Mouse (Mus musculus): ENCODE data around the gene Stat3. TPM values are rescaled to one million over a fixed set of nuclear protein-coding genes. Genes with fewer than 3 reads are reported as not detected.

Stat3 gene
- polyA plus RNA-seq, 1 experiment from 2014 or later: 60.0 TPM

GRCm38 (mm10) chr11:100863141-100863540 is 76.2 kb downstream of the Stat3 start:
- Histone ChIP-seq H3K27me3 (replicated peaks) (peaks cover 31% of the 10 kb centered on the region), H3K27ac (ENCODE audit: poor library complexity, severe bottlenecking) (no peak overlapping the region), H3K4me1 (replicated peaks) (peaks cover 17% of the 10 kb centered on the region), H3K4me3 (no peak overlapping the region), H3K9ac (no peak overlapping the region), H3K9me3 (replicated peaks) (no peaks in the 10 kb centered on the region), H3K36me3 (no peaks in the 10 kb centered on the region), H3K4me2 (no peak overlapping the region)
- WGBS: 84% methylated on average over 10 of the region's 10 CpGs
- no peak for ATAC-seq (ENCODE audit: insufficient number of reproducible peaks, low FRiP score)

GRCm38 (mm10) chr11:100861836-100862235 is 77.5 kb downstream of the Stat3 start:
- Histone ChIP-seq H3K27me3 (replicated peaks) (peaks cover 40% of the 10 kb centered on the region), H3K27ac (ENCODE audit: poor library complexity, severe bottlenecking) (no peak overlapping the region), H3K4me2 (no peak overlapping the region), H3K4me1 (replicated peaks) (peaks cover 17% of the 10 kb centered on the region), H3K4me3 (no peak overlapping the region), H3K36me3 (no peaks in the 10 kb centered on the region), H3K9ac (no peak overlapping the region), H3K9me3 (replicated peaks) (no peaks in the 10 kb centered on the region)
- no peak for ATAC-seq (ENCODE audit: insufficient number of reproducible peaks, low FRiP score)
- 31% methylated on average over 3 of the region's 3 CpGs for WGBS

GRCm38 (mm10) chr11:100861335-100861734 is 78.0 kb downstream of the Stat3 start:
- 0 out of 2 replicates have a peak overlapping the region, but pooled peaks have one; percentile 83 for H3K9ac ChIP-seq
- ATAC-seq (ENCODE audit: insufficient number of reproducible peaks, low FRiP score): no peak
- WGBS: 76% methylated on average over 7 of the region's 7 CpGs
- H3K36me3 ChIP-seq: no peaks in the 10 kb centered on the region
- H3K27ac ChIP-seq (ENCODE audit: poor library complexity, severe bottlenecking): no peak overlapping the region
- no peaks in the 10 kb centered on the region for H3K9me3 ChIP-seq (replicated peaks)
- H3K4me3 ChIP-seq: peak overlapping the region; percentile 74; the same call in 1 of the 2 replicates
- peaks cover 45% of the 10 kb centered on the region for H3K27me3 ChIP-seq (replicated peaks)
- H3K4me1 ChIP-seq (replicated peaks): peaks cover 17% of the 10 kb centered on the region
- H3K4me2 ChIP-seq: peak overlapping the region; percentile 96

GRCm38 (mm10) chr11:100860198-100861048 is 78.9 kb downstream of the Stat3 start:
- H3K4me3 ChIP-seq: peak overlapping the region; percentile 74
- WGBS: under 1% methylated on average over 49 of the region's 55 CpGs
- peak overlapping the region; percentile 37; the same call in 1 of the 2 replicates for H3K27ac ChIP-seq (ENCODE audit: poor library complexity, severe bottlenecking)
- peaks cover 17% of the 10 kb centered on the region for H3K4me1 ChIP-seq (replicated peaks)
- H3K4me2 ChIP-seq: peak overlapping the region; percentile 96
- peak overlapping the region; percentile 83 for H3K9ac ChIP-seq
- no peaks in the 10 kb centered on the region for H3K9me3 ChIP-seq (replicated peaks)
- H3K27me3 ChIP-seq (replicated peaks): peaks cover 54% of the 10 kb centered on the region
- no peaks in the 10 kb centered on the region for H3K36me3 ChIP-seq
- peak; percentile 92 for ATAC-seq (ENCODE audit: insufficient number of reproducible peaks, low FRiP score)

GRCm38 (mm10) chr11:100859579-100860075 is 79.7 kb downstream of the Stat3 start:
- ATAC-seq (ENCODE audit: insufficient number of reproducible peaks, low FRiP score): no peak
- peak overlapping the region; percentile 83; the same call in 1 of the 2 replicates for H3K9ac ChIP-seq

GRCm38 (mm10) chr11:100858935-100859578 is 80.3 kb downstream of the Stat3 start, which contains the start of gene Stat5a:
Stat5a (plus strand) TSS chr11:100859351.
- H3K4me2 ChIP-seq: peak within 1 kb of the TSS; percentile 96
- H3K27me3 ChIP-seq (replicated peaks): peaks cover 62% of the 10 kb centered on the region
- 53% methylated on average over 9 of the region's 9 CpGs for whole genome bisulfite sequencing
- H3K4me3 ChIP-seq: peak within 1 kb of the TSS; percentile 74
- peaks cover 23% of the 10 kb centered on the region for H3K4me1 ChIP-seq (replicated peaks)
- H3K9me3 ChIP-seq (replicated peaks): no peaks in the 10 kb centered on the region
- no peak for ATAC-seq (ENCODE audit: insufficient number of reproducible peaks, low FRiP score)
- no peaks in the 10 kb centered on the region for H3K36me3 ChIP-seq
- peak within 1 kb of the TSS; percentile 83 for H3K9ac ChIP-seq
- peak within 1 kb of the TSS; percentile 37; the same call in 1 of the 2 replicates for H3K27ac ChIP-seq (ENCODE audit: poor library complexity, severe bottlenecking)

More at GRCm38 (mm10) chr11:100859579-100860075, 79.7 kb downstream of the Stat3 start:
- 50% methylated on average over 6 of the region's 6 CpGs for WGBS
- Histone ChIP-seq H3K9me3 (replicated peaks) (no peaks in the 10 kb centered on the region), H3K4me1 (replicated peaks) (peaks cover 17% of the 10 kb centered on the region), H3K36me3 (no peaks in the 10 kb centered on the region), H3K27ac (ENCODE audit: poor library complexity, severe bottlenecking) (no peak overlapping the region), H3K4me3 (peak overlapping the region; percentile 74), H3K27me3 (replicated peaks) (peaks cover 62% of the 10 kb centered on the region), H3K4me2 (peak overlapping the region; percentile 96)

- Histone ChIP-seq H3K36me3 (no peaks in the 10 kb centered on the region), H3K9ac (no peak overlapping the region), H3K27ac (ENCODE audit: poor library complexity, severe bottlenecking) (no peak overlapping the region), H3K4me1 (replicated peaks) (peaks cover 23% of the 10 kb centered on the region), H3K27me3 (replicated peaks) (peaks cover 63% of the 10 kb centered on the region), H3K4me3 (no peak overlapping the region), H3K4me2 (no peak overlapping the region), H3K9me3 (replicated peaks) (no peaks in the 10 kb centered on the region)
- WGBS: 67% methylated on average over 6 of the region's 6 CpGs
- no peak for ATAC-seq (ENCODE audit: insufficient number of reproducible peaks, low FRiP score)
These were observed 81.4 kb downstream of the Stat3 start for GRCm38 (mm10) chr11:100857960-100858359.

- H3K27ac ChIP-seq (ENCODE audit: poor library complexity, severe bottlenecking): no peak overlapping the region
- peaks cover 55% of the 10 kb centered on the region for H3K27me3 ChIP-seq (replicated peaks)
- ATAC-seq (ENCODE audit: insufficient number of reproducible peaks, low FRiP score): no peak
- H3K4me2 ChIP-seq: no peak overlapping the region
- no peak overlapping the region for H3K9ac ChIP-seq
- no peaks in the 10 kb centered on the region for H3K36me3 ChIP-seq
- H3K4me1 ChIP-seq (replicated peaks): peaks cover 22% of the 10 kb centered on the region
- H3K4me3 ChIP-seq: no peak overlapping the region
- no peaks in the 10 kb centered on the region for H3K9me3 ChIP-seq (replicated peaks)
- 88% methylated on average over 4 of the region's 4 CpGs for WGBS
These were observed 84.2 kb downstream of the Stat3 start for GRCm38 (mm10) chr11:100855178-100855577.

- H3K9me3 ChIP-seq (replicated peaks): no peaks in the 10 kb centered on the region
- no peak overlapping the region for H3K4me3 ChIP-seq
- no peak overlapping the region for H3K4me2 ChIP-seq
- H3K27me3 ChIP-seq (replicated peaks): peaks cover 54% of the 10 kb centered on the region
- WGBS: 40% methylated on average over 4 of the region's 4 CpGs
- no peak for ATAC-seq (ENCODE audit: insufficient number of reproducible peaks, low FRiP score)
- no peaks in the 10 kb centered on the region for H3K36me3 ChIP-seq
- peaks cover 18% of the 10 kb centered on the region for H3K4me1 ChIP-seq (replicated peaks)
- H3K9ac ChIP-seq: 0 out of 2 replicates have a peak overlapping the region, but pooled peaks have one; percentile 2
- no peak overlapping the region for H3K27ac ChIP-seq (ENCODE audit: poor library complexity, severe bottlenecking)
These were observed 85.1 kb downstream of the Stat3 start for GRCm38 (mm10) chr11:100854268-100854667.

GRCm38 (mm10) chr11:100853018-100853417 is 86.3 kb downstream of the Stat3 start:
- Histone ChIP-seq H3K27me3 (replicated peaks) (peaks cover 44% of the 10 kb centered on the region), H3K9ac (no peak overlapping the region), H3K9me3 (replicated peaks) (no peaks in the 10 kb centered on the region), H3K27ac (ENCODE audit: poor library complexity, severe bottlenecking) (no peak overlapping the region), H3K36me3 (no peaks in the 10 kb centered on the region), H3K4me2 (no peak overlapping the region), H3K4me3 (no peak overlapping the region), H3K4me1 (replicated peaks) (peaks cover 28% of the 10 kb centered on the region)
- 76% methylated on average over 5 of the region's 5 CpGs for WGBS
- no peak for ATAC-seq (ENCODE audit: insufficient number of reproducible peaks, low FRiP score)

GRCm38 (mm10) chr11:100852088-100852487 is 87.3 kb downstream of the Stat3 start:
- peaks cover 33% of the 10 kb centered on the region for H3K4me1 ChIP-seq (replicated peaks)
- no peak overlapping the region for H3K4me3 ChIP-seq
- 71% methylated on average over 2 of the region's 2 CpGs for WGBS
- H3K36me3 ChIP-seq: no peaks in the 10 kb centered on the region
- no peaks in the 10 kb centered on the region for H3K9me3 ChIP-seq (replicated peaks)
- no peak for ATAC-seq (ENCODE audit: insufficient number of reproducible peaks, low FRiP score)
- H3K27me3 ChIP-seq (replicated peaks): peaks cover 37% of the 10 kb centered on the region
- no peak overlapping the region for H3K27ac ChIP-seq (ENCODE audit: poor library complexity, severe bottlenecking)
- H3K4me2 ChIP-seq: no peak overlapping the region
- H3K9ac ChIP-seq: no peak overlapping the region

All from heart, embryonic 12.5 days (tissue).